Mouse (Mus musculus) right cerebral cortex, adult 18-20 months (tissue): Measurements from ENCODE around the gene Ankrd34c.
A peak's percentile ranks its signal among the peaks of the same experiment; 100 is the strongest.

Experiments
- DNase-seq: peaks from one replicate; pipeline ENCODE4 v3.0.0; 2022; ENCODE audit warnings: mixed read lengths

The Ankrd34c gene

GRCm38 (mm10) chr9:89738295-89738694, at the start of gene Ankrd34c:
Gene Ankrd34c (minus strand): TSS chr9:89738475.
- DNase-seq: peak; percentile 78

- DNase-seq: no peak
These were observed 49.3 kb upstream of the Ankrd34c start for GRCm38 (mm10) chr9:89787532-89787931.

- DNase-seq: no peak
These were observed 43.2 kb upstream of the Ankrd34c start for GRCm38 (mm10) chr9:89781395-89781927.

- DNase-seq: no peak
These were observed 41.0 kb upstream of the Ankrd34c start for GRCm38 (mm10) chr9:89779237-89779636.

- DNase-seq: peak; percentile 18
These were observed 32.9 kb upstream of the Ankrd34c start for GRCm38 (mm10) chr9:89771153-89771552.

GRCm38 (mm10) chr9:89762017-89762416, 23.7 kb upstream of the Ankrd34c start:
- DNase-seq: no peak

GRCm38 (mm10) chr9:89758569-89758968, 20.3 kb upstream of the Ankrd34c start:
- DNase-seq: no peak

GRCm38 (mm10) chr9:89758139-89758538, 19.9 kb upstream of the Ankrd34c start:
- peak; percentile 12 for DNase-seq

GRCm38 (mm10) chr9:89757571-89757970, 19.3 kb upstream of the Ankrd34c start:
- DNase-seq: peak; percentile 60

GRCm38 (mm10) chr9:89740041-89740440, 1.8 kb upstream of the Ankrd34c start:
- DNase-seq: no peak

GRCm38 (mm10) chr9:89737888-89738287, 387 bp downstream of the Ankrd34c start:
- DNase-seq: no peak

GRCm38 (mm10) chr9:89736932-89737705, 1.2 kb downstream of the Ankrd34c start:
- DNase-seq: peak; percentile 14

- DNase-seq: no peak
These were observed 31.4 kb downstream of the Ankrd34c start for GRCm38 (mm10) chr9:89706906-89707305.

- no peak for DNase-seq
These were observed 33.1 kb downstream of the Ankrd34c start for GRCm38 (mm10) chr9:89705197-89705533.

- peak; percentile 96 for DNase-seq
These were observed 33.7 kb downstream of the Ankrd34c start, which contains the start of gene Tmed3 for GRCm38 (mm10) chr9:89704265-89705196. Gene Tmed3 (minus strand): TSS chr9:89705068.

- DNase-seq: no peak
These were observed 37.3 kb downstream of the Ankrd34c start for GRCm38 (mm10) chr9:89700910-89701457.

- DNase-seq: no peak
These were observed 43.1 kb downstream of the Ankrd34c start for GRCm38 (mm10) chr9:89695143-89695542.

- DNase-seq: no peak
These were observed 44.6 kb downstream of the Ankrd34c start for GRCm38 (mm10) chr9:89693670-89694069.

GRCm38 (mm10) chr9:89689179-89689578, 49.1 kb downstream of the Ankrd34c start:
- no peak for DNase-seq

GRCm38 (mm10) chr9:89687503-89688226, 50.6 kb downstream of the Ankrd34c start:
- DNase-seq: no peak

GRCm38 (mm10) chr9:89686262-89686661, 52.0 kb downstream of the Ankrd34c start:
- DNase-seq: no peak

GRCm38 (mm10) chr9:89678974-89679373, 59.3 kb downstream of the Ankrd34c start:
- DNase-seq: no peak
